Mouse (Mus musculus): ENCODE measurements around the gene Cct8l1. TPM values are rescaled to one million over a fixed set of nuclear protein-coding genes. Genes with fewer than 3 reads are reported as not detected.

Gene Cct8l1
- total RNA-seq (2021) = under 1 TPM in 1 of 2 experiments, not detected in 1; 0.14 TPM
- long read RNA-seq, experiment 1 = 0 reads
- long read RNA-seq, experiment 2 = 0 reads

DNA sequence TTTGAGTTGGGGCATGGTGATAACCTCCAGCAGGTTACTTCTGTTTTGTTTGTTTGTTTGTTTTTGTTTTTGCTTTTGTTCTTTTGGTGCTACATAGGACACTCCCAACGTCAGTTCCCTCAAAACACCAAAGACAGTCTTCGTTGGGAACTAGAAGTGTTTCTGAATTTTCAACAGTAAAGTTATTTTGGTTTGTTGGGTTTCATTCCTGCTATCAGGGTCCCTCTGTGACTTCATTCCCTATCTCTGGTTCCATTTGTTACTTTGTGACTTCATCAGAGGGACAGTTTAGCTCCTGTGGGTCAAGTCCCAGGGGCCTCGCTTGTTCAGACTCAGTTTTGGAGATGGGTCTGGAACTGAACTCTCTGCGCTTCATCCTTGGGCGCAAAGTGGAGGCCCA lies at the start of gene Cct8l1:
Cct8l1 (plus strand) TSS at position 301 of the 400 bp plus-strand sequence.
- no peak for DNase-seq
- intact Hi-C loops (cut with DNase I) = no loop called here
- no peak for TF ChIP-seq CTCF (IDR thresholded peaks at IDR 0.05)
- H3K27ac ChIP-seq = no peak within 1 kb of the TSS
- H3K4me3 ChIP-seq = no peak within 1 kb of the TSS

DNA sequence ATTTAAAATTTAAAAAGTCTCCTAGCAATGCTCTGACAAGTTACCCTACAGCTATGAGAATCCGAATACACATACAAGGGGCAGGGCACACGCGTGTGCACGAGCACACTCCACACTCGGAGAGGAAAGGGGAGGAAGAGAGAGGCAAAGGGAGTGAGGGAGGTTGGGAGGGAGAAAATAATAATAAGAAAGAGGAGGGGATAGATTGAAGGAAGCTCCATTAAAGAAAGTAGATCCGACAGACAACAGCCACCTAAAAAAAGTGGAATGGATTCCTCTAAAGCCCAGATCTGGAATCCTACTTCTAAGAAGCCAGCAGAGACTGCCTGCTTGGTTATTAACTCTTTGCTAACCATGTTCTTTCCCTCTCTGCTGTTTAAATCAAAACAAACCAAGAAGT lies 43.8 kb upstream of the Cct8l1 start:
- Histone ChIP-seq H3K27ac (peak overlapping the region; percentile 39; the same call in 1 of the 2 replicates), H3K4me3 (peak overlapping the region; percentile 61)
- TF ChIP-seq CTCF (IDR thresholded peaks at IDR 0.05) = no peak
- intact Hi-C loops (cut with DNase I) = no loop called here
- no peak for DNase-seq

DNA sequence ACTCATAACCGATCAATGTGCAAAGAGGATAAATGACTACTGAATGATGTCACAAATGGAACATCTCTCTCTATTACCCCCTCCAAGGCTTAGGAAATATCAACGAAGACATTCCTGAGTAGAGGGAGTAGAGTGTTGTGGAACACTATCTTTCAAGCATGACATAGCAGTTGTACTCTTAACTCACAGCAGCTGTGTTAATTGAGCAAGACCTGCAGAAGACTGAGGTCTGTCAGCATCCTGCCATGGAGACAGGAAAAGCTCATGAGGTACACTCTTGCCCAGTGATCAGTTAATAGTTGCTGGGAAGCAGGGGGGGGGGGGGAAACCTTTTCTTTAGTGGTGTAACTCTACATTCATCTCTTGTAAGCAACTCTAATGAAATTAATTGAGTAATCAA lies 40.1 kb upstream of the Cct8l1 start:
- peak overlapping the region; percentile 28; the same call in 1 of the 2 replicates for H3K27ac ChIP-seq
- no peak overlapping the region for H3K4me3 ChIP-seq
- no peak for DNase-seq
- TF ChIP-seq CTCF (IDR thresholded peaks at IDR 0.05) = no peak
- intact Hi-C loops (cut with DNase I) = no loop called here

DNA sequence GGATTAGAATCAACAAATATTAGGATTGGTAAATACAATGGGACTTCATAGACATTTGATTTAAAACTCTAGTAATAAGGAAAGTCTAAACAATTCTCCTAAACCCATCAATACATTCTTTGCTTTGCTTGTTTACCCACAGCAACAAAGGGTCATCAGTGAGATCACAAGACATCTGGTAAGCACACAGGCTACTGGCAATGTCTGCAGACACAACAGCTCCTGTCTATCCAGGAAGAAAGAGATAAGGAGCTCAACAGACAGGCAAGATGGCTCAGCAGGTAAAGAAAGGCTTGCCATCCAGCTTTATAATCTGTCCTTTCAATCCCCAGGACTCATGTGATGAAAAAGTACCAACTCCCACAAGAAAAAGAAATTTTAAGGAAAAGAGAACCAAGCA lies 37.0 kb upstream of the Cct8l1 start:
- DNase-seq = no peak
- TF ChIP-seq CTCF (IDR thresholded peaks at IDR 0.05) = no peak
- intact Hi-C loops (cut with DNase I) = no loop called here
- Histone ChIP-seq H3K4me3 (no peak overlapping the region), H3K27ac (no peak overlapping the region)

DNA sequence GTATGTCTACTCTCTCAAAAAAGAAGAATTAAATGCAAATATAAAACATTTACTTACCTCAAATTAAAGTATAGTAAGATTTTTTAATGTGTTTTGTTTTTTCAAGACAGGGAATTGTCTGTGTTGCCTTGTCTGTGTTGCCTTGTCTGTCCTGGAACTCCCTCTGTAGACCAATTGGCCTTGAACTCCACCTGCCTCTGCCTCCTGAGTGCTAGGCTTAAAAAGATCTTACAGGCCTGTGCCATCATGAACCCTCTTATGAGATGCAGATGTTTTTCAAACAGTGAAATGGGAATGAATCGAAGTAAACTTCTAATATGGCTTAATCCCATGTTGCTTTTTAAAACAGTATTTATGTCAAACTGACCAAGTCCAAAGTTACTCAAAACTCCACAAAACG lies 19.2 kb upstream of the Cct8l1 start:
- Histone ChIP-seq H3K4me3 (peak overlapping the region; percentile 94), H3K27ac (no peak overlapping the region; the same call in 1 of the 2 replicates)
- intact Hi-C loops (cut with DNase I) = loop anchor here (5.0 kb wide), 2 partner anchors 59 to 74 kb away; no protein-coding TSS in a partner anchor
- no peak for TF ChIP-seq CTCF (IDR thresholded peaks at IDR 0.05)
- no peak for DNase-seq

DNA sequence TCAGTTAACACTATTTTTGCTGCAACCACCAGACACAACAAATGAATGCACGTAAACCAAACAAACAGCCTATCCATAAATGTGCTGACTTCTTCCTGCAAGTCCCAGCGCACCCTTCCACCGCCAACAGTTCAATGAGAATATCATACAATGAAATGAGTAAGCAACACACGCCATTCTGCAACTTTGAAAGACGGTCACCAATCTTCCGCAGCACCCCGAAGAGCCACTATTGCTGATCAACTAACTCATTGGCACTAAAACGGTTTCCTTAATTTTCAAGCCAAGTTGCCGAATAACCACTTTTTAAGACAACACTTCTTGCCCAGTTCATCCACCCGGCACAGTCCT lies 18.5 kb upstream of the Cct8l1 start:
- intact Hi-C loops (cut with DNase I) = loop anchor here (5.0 kb wide), 2 partner anchors 60 to 75 kb away; no protein-coding TSS in a partner anchor
- Histone ChIP-seq H3K4me3 (peak overlapping the region; percentile 94), H3K27ac (peak overlapping the region; percentile 99)
- TF ChIP-seq CTCF (IDR thresholded peaks at IDR 0.05) = no peak
- DNase-seq = no peak

DNA sequence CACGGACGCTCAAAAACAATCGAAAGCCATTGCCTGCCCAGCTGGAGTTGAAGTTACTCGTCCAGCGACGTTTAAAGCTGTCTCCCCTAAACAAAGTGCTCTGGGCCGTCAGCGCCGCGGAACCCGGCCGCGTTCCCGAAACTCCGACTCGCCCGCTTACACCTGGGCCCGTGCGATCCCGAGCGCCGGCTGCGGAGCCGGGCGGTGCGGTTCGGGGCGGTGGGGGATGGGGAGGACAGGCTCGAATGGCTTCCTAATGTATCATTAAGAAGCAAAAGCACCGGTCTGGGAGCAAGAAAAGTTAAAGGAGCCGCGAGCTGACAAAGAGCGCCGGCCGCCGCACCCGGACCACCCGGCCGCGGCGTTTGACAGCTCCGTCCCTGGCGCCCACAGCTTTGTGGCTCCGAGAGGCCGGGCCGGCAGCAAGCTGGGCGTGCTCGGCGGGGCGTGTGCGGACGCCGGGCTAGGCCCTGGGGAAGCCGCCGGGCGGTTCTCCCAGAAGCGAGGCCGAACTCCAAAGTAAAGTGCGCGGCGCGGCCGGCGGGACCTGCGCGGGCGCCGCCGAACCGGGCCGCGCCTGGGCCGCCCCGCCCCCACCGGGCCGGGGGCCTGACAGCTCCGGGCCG lies 18.0 kb upstream of the Cct8l1 start:
- TF ChIP-seq CTCF (IDR thresholded peaks at IDR 0.05) = no peak
- DNase-seq = peak; percentile 83
- intact Hi-C loops (cut with DNase I) = loop anchor here (5.0 kb wide), 2 partner anchors 61 to 76 kb away; no protein-coding TSS in a partner anchor
- Histone ChIP-seq H3K27ac (peak overlapping the region; percentile 99), H3K4me3 (peak overlapping the region; percentile 94)

DNA sequence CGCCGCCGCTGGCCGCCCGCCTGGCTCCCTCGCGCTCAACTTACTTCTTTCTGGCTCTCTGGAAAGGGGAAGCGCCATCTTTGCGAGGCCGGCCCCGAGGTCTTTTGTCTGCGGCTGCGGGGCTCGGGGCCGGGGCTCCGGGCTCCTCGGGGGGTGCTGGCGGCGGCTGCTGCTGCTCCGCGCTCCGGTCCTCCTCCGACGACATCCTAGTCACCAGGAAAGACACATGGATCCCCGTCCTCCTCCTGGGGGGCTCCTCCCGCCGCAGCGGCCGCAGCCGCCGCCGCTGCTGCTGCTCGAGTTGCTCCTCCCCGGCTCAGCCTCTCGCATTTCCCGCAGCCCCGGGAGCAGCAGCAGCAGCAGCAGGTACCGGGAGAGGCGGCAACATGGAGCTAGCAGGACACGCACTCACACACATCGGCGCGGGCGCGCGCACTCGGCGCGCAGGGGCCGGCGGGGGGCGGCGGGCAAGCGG lies 17.5 kb upstream of the Cct8l1 start, which contains the start of gene Kmt2c:
Kmt2c (minus strand) TSS at position 438 of the 475 bp plus-strand sequence.
- no peak for DNase-seq
- TF ChIP-seq CTCF (IDR thresholded peaks at IDR 0.05) = no peak
- H3K27ac ChIP-seq = peak within 1 kb of the TSS; percentile 100
- intact Hi-C loops (cut with DNase I) = loop anchor here (5.0 kb wide), 2 partner anchors 61 to 76 kb away; no protein-coding TSS in a partner anchor
- H3K4me3 ChIP-seq = peak within 1 kb of the TSS; percentile 94

DNA sequence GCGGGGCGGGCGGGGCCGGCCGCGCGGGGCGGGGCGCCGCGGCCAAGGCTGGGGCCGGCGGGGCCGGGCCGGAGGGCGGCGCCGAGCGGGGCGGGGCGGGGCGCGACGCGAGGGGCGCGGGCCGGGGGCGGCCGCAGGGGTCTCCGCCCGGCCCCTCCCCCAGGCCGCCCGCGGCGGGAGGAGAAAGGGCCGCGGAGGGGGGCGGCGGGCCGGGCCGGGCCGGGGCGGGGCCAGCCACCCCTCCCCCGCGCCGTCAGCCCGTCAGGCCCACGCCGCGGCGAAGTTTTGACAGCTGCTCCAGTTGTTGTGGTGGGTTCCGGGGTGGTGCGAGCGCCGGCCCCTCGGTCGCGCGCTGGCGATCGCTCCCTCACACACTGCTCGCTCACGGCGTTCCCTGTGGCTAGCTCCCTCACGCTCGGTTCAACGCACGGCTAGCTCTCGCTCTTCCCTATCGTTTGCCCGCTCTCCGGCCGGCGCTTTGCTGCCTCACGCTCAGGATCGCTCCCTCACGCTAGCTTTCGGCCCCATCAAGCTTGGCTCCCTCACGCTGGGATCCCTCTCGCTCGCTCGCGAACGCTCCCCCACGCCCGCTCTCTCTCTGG lies 16.9 kb upstream of the Cct8l1 start:
- H3K27ac ChIP-seq = peak overlapping the region; percentile 100
- H3K4me3 ChIP-seq = peak overlapping the region; percentile 94
- DNase-seq = peak; percentile 90
- intact Hi-C loops (cut with DNase I) = loop anchor here (1.0 to 5.0 kb wide), 3 partner anchors 30 to 77 kb away; no protein-coding TSS in a partner anchor
- TF ChIP-seq CTCF (IDR thresholded peaks at IDR 0.05) = no peak

DNA sequence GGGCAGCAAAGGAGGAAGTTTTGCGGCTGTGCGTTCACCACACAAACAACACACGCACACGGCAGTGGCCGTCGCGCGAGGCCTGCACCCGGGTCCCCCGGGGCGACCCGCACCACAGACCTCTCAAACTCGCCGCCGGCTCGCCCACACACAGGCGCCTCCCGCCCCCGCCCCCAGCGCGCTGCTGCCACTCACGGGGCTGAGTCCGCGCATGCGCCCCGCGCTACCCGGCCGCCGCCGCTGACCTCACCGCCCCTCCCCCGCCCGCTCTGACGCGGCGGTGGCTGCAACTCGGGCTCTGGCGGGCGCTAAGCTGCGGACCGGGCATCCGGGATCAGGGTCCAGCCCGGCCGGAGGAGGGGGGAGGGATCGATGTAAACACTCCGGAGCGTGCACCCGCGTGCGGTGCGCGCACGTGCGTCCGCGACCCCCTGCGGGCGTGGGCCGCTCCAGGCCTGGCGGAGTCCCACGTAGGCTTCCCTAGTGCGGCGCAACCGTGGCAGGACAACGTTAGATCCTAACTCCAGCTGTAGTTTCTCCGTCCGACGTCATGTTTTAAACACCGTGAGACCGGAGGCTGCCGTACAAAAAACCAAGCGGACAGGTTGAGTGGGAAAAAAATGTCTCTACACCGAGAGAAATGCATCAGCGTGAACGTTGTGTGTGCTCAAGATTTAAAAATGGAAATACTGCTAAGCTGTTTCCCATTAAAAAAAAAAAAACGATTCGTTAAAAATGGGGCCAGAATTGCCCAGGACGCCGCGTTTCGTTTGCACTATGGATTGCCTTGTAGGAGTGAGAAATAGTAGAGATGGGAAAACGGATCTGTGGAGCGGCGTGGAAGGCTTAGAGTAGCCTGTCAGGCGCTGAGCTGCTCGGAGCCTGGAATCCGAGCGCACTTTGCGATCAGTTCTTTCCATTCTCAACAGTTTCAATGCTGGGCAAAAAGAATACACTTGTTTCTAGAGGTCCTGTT lies 16.2 kb upstream of the Cct8l1 start:
- intact Hi-C loops (cut with DNase I) = loop anchor here (1.0 to 5.0 kb wide), 3 partner anchors 30 to 77 kb away; no protein-coding TSS in a partner anchor
- Histone ChIP-seq H3K27ac (peak overlapping the region; percentile 100), H3K4me3 (peak overlapping the region; percentile 94)
- DNase-seq = peak; percentile 99
- no peak for TF ChIP-seq CTCF (IDR thresholded peaks at IDR 0.05)

DNA sequence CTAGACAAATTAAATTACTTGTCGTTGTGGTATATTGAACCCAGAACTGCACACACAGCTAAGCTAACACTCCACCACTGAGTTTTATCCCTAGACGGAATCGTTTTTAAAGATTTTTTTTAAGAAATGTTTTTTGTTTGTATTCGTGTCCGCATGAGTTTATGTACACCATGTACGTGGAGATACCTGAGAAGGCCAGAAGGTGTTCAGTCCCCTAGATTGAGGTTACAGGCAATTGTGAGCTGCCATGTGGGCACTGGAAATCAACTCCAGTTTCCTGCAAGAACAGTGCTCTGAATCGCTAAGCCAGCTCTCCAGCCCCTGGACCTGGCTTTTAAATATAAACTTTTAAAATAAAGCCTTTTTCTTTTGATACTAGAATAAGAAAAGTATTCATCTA lies 15.2 kb upstream of the Cct8l1 start:
- H3K4me3 ChIP-seq = peak overlapping the region; percentile 94
- no peak for TF ChIP-seq CTCF (IDR thresholded peaks at IDR 0.05)
- no peak for DNase-seq
- peak overlapping the region; percentile 100 for H3K27ac ChIP-seq
- intact Hi-C loops (cut with DNase I) = no loop called here

DNA sequence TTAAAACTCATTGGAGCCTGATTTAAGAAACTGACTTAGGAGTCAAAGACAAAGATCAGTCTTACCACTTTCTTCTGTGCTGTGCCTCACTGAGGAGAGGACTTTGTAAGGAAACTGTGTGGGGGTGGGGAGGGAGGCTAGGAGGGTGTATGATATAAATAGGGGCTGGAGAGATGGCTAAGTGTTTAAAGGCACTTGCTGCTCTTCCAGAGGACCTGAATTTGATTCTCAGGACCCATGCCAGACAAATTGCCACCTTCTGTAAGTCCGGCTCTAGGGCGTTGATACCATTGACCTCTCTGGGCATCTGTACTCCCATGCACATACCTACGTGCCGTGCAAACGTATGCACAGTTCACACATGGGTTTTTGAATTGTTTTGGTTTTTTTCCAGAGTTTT lies 9.8 kb upstream of the Cct8l1 start:
- Histone ChIP-seq H3K4me3 (no peak overlapping the region), H3K27ac (peak overlapping the region; percentile 67)
- DNase-seq = peak; percentile 39
- intact Hi-C loops (cut with DNase I) = no loop called here
- no peak for TF ChIP-seq CTCF (IDR thresholded peaks at IDR 0.05)
